Mouse (Mus musculus) intestine, embryonic 15.5 days (tissue): ENCODE results near the gene Olfr1412. TPM values are rescaled to one million over a fixed set of nuclear protein-coding genes. Genes with fewer than 3 reads are reported as not detected.

ENCODE experiments used
- ATAC-seq: fragments of 200-750 bp; cut with Nextera tagmentation; 2 replicates; pipeline ENCODE4 v1.8.0; 2017; ENCODE audit warnings: moderate TSS enrichment, moderate library complexity
- H3K27ac ChIP-seq: fragments of 300-500 bp; sonication (generic); 2 replicates; pipeline ENCODE4 v1.5.1; 2015; ENCODE audit warnings: mild to moderate bottlenecking, inconsistent platforms
- H3K27me3 ChIP-seq: fragments of 300-500 bp; sonication (generic); replicated peaks from 2 replicates; pipeline ENCODE4 v1.6.1; 2015; ENCODE audit warnings: inconsistent platforms
- H3K36me3 ChIP-seq: fragments of 300-500 bp; sonication (generic); 2 replicates; pipeline ENCODE4 v1.6.1; 2015; ENCODE audit warnings: inconsistent platforms
- H3K4me1 ChIP-seq: fragments of 300-500 bp; sonication (generic); replicated peaks from 2 replicates; pipeline ENCODE4 v1.6.1; 2015; ENCODE audit warnings: inconsistent platforms
- H3K4me2 ChIP-seq: fragments of 300-500 bp; sonication (generic); replicated peaks from 2 replicates; pipeline ENCODE4 v1.6.1; 2015; ENCODE audit warnings: mild to moderate bottlenecking, inconsistent platforms
- H3K4me3 ChIP-seq: fragments of 300-500 bp; sonication (generic); replicated peaks from 2 replicates; pipeline ENCODE4 v1.5.1; 2015; ENCODE audit warnings: inconsistent platforms
- H3K9ac ChIP-seq: fragments of 300-500 bp; sonication (generic); 2 replicates; pipeline ENCODE4 v1.6.1; 2015; ENCODE audit warnings: inconsistent platforms
- H3K9me3 ChIP-seq: fragments of 300-500 bp; sonication (generic); 2 replicates; pipeline ENCODE4 v1.6.1; 2016; ENCODE audit warnings: inconsistent platforms
- WGBS: fragments of 180-500 bp; shearing (Covaris S2); methylation state at CpG from one replicate; pipeline ENCODE4 v1.1.7; 2015; 5-methylcytosine and 5-hydroxymethylcytosine counted together
- polyA plus RNA-seq: library from polyadenylated mRNA; unstranded; fragments of >200 nt; fragmentation: Nextera tagmentation; extraction: Ambion mirVana; gene quantifications from 2 replicates; pipeline ENCODE4 v1.2.1, GENCODE M21; 2015

Gene Olfr1412
- polyA plus RNA-seq, 1 experiment from 2014 or later = not detected

DNA sequence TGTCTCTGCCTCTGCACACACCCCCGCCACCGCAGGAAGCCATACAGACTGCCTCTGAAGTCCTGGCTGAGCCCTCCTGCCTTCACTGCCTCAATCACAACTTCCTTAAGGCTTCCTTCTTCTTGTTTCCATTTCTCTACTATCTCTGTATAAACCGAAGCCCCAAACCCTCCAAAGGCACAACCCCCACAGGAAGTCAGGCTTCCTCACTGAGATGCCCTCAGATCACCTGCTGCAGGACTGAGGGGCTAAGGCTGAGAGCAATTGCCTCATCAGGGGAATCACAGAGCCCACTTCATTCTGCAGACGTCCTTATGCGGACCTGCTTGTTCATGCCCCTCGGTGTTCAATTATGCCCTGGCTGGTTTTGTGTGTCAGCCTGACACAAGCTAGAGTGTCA is 54.8 kb downstream of the Olfr1412 start:
- 81% methylated on average over 6 of the region's 6 CpGs for WGBS
- peaks cover 19% of the 10 kb centered on the region for H3K36me3 ChIP-seq
- no peaks in the 10 kb centered on the region for H3K9me3 ChIP-seq
- H3K27me3 ChIP-seq = no peaks in the 10 kb centered on the region
- H3K27ac ChIP-seq = no peak overlapping the region
- no peak overlapping the region for H3K9ac ChIP-seq
- peaks cover 17% of the 10 kb centered on the region for H3K4me1 ChIP-seq
- no peak for ATAC-seq
- H3K4me3 ChIP-seq = no peak overlapping the region; the same call in 1 of the 2 replicates
- H3K4me2 ChIP-seq = peak overlapping the region; percentile 86

Other genes starting within 250 kb of the Olfr1412 start
- gene Ndufa10, start 111.9 kb upstream of the Olfr1412 start, polyA plus RNA-seq = 335 and 356 TPM in 2 replicates
- gene Olfr1416, start 100.7 kb upstream of the Olfr1412 start, polyA plus RNA-seq = not detected in 2 replicates
- not detected in 2 replicates for gene Olfr1415, start 89.7 kb upstream of the Olfr1412 start, polyA plus RNA-seq
- gene Olfr1414, start 67.1 kb upstream of the Olfr1412 start, polyA plus RNA-seq = not detected in 2 replicates
- not detected in 2 replicates for gene Olfr1413, start 14.5 kb upstream of the Olfr1412 start, polyA plus RNA-seq
- gene Olfr1411, start 8.6 kb downstream of the Olfr1412 start, polyA plus RNA-seq = not detected in 2 replicates
- gene Olfr1410, start 20.0 kb downstream of the Olfr1412 start, polyA plus RNA-seq = not detected in 2 replicates
- not detected in 2 replicates for gene Olfr12, start 32.0 kb downstream of the Olfr1412 start, polyA plus RNA-seq
- gene Cops9, start 56.2 kb downstream of the Olfr1412 start, polyA plus RNA-seq = 364 and 407 TPM in 2 replicates
- 0.15 and 0.18 TPM in 2 replicates for gene Otos, start 63.1 kb downstream of the Olfr1412 start, polyA plus RNA-seq
- gene Gpc1, start 245.9 kb downstream of the Olfr1412 start, polyA plus RNA-seq = 36.8 and 37.7 TPM in 2 replicates